Mouse (Mus musculus) E14TG2a.4 (cell line): ENCODE measurements around the gene Jarid2.
A peak's percentile ranks its signal among the peaks of the same experiment; 100 is the strongest.

Experiments
- H3K27me3 ChIP-seq: 2 replicates; pipeline ENCODE4 v1.6.1; 2014; ENCODE audit warnings: low read length, control low read depth; ENCODE audit not compliant: insufficient read depth
- H3K36me3 ChIP-seq: 2 replicates; pipeline ENCODE4 v1.6.1; 2014; ENCODE audit warnings: low read length, control low read depth; ENCODE audit not compliant: insufficient read depth
- H3K4me1 ChIP-seq: replicated peaks from 2 replicates; pipeline ENCODE4 v1.6.1; 2014; ENCODE audit warnings: low read depth, low read length, control low read depth
- H3K4me3 ChIP-seq: replicated peaks from 2 replicates; pipeline ENCODE4 v1.5.1; 2014; ENCODE audit warnings: mild to moderate bottlenecking, low read length
- H3K9me3 ChIP-seq: 2 replicates; pipeline ENCODE4 v1.6.1; 2014; ENCODE audit warnings: low read length, control low read depth
- CTCF ChIP-seq: conservative IDR thresholded peaks from 2 replicates; pipeline ENCODE4 v1.5.1; 2014; ENCODE audit warnings: low read length
- NANOG ChIP-seq: IDR thresholded peaks from 2 replicates; pipeline ENCODE4 v1.6.1; 2014; ENCODE audit warnings: borderline replicate concordance, low read length, mixed read lengths
- POU5F1 ChIP-seq: IDR thresholded peaks from 2 replicates; pipeline ENCODE4 v1.6.1; 2014; ENCODE audit warnings: low read length, borderline replicate concordance

Jarid2 gene

GRCm38 (mm10) chr13:44763068-44763467 is 33.8 kb downstream of the Jarid2 start:
- TF ChIP-seq POU5F1 (no peak), CTCF (no peak), NANOG (no peak)
- peaks cover 82% of the 10 kb centered on the region for H3K36me3 ChIP-seq
- H3K4me1 ChIP-seq: peaks cover 91% of the 10 kb centered on the region
- no peaks in the 10 kb centered on the region for H3K27me3 ChIP-seq
- peak overlapping the region; percentile 37 for H3K4me3 ChIP-seq
- no peaks in the 10 kb centered on the region for H3K9me3 ChIP-seq

GRCm38 (mm10) chr13:44767751-44768150 is 38.5 kb downstream of the Jarid2 start:
- H3K9me3 ChIP-seq: no peaks in the 10 kb centered on the region
- H3K4me1 ChIP-seq: peaks cover 89% of the 10 kb centered on the region
- H3K36me3 ChIP-seq: peaks cover 83% of the 10 kb centered on the region
- no peak overlapping the region for H3K4me3 ChIP-seq
- TF ChIP-seq NANOG (no peak), CTCF (no peak), POU5F1 (no peak)
- no peaks in the 10 kb centered on the region for H3K27me3 ChIP-seq

GRCm38 (mm10) chr13:44770808-44771605 is 41.7 kb downstream of the Jarid2 start:
- Histone ChIP-seq H3K27me3 (no peaks in the 10 kb centered on the region), H3K4me1 (peaks cover 88% of the 10 kb centered on the region), H3K4me3 (no peak overlapping the region), H3K36me3 (peaks cover 84% of the 10 kb centered on the region), H3K9me3 (no peaks in the 10 kb centered on the region)
- TF ChIP-seq CTCF (no peak), POU5F1 (no peak), NANOG (no peak)

GRCm38 (mm10) chr13:44772816-44773215 is 43.5 kb downstream of the Jarid2 start:
- H3K36me3 ChIP-seq: peaks cover 88% of the 10 kb centered on the region
- no peaks in the 10 kb centered on the region for H3K27me3 ChIP-seq
- no peak overlapping the region for H3K4me3 ChIP-seq
- TF ChIP-seq CTCF (no peak), NANOG (no peak), POU5F1 (no peak)
- no peaks in the 10 kb centered on the region for H3K9me3 ChIP-seq
- peaks cover 92% of the 10 kb centered on the region for H3K4me1 ChIP-seq

- H3K36me3 ChIP-seq: peaks cover 88% of the 10 kb centered on the region
- H3K9me3 ChIP-seq: no peaks in the 10 kb centered on the region
- H3K4me3 ChIP-seq: no peak overlapping the region
- no peaks in the 10 kb centered on the region for H3K27me3 ChIP-seq
- TF ChIP-seq CTCF (no peak), POU5F1 (no peak), NANOG (no peak)
- H3K4me1 ChIP-seq: peaks cover 91% of the 10 kb centered on the region
These were observed 45.1 kb downstream of the Jarid2 start for GRCm38 (mm10) chr13:44774351-44774750.

- H3K4me1 ChIP-seq: peaks cover 91% of the 10 kb centered on the region
- TF ChIP-seq NANOG (no peak), CTCF (no peak), POU5F1 (no peak)
- no peaks in the 10 kb centered on the region for H3K27me3 ChIP-seq
- H3K36me3 ChIP-seq: peaks cover 88% of the 10 kb centered on the region
- H3K9me3 ChIP-seq: no peaks in the 10 kb centered on the region
- no peak overlapping the region for H3K4me3 ChIP-seq
These were observed 46.1 kb downstream of the Jarid2 start for GRCm38 (mm10) chr13:44775396-44775795.

- Histone ChIP-seq H3K9me3 (no peaks in the 10 kb centered on the region), H3K4me3 (no peak overlapping the region), H3K36me3 (peaks cover 92% of the 10 kb centered on the region), H3K27me3 (no peaks in the 10 kb centered on the region), H3K4me1 (peaks cover 93% of the 10 kb centered on the region)
- no peak for TF ChIP-seq POU5F1
- TF ChIP-seq NANOG: no peak
- TF ChIP-seq CTCF: no peak
These were observed 51.2 kb downstream of the Jarid2 start for GRCm38 (mm10) chr13:44780506-44780905.

GRCm38 (mm10) chr13:44781126-44781525 is 51.9 kb downstream of the Jarid2 start:
- Histone ChIP-seq H3K4me3 (no peak overlapping the region), H3K27me3 (no peaks in the 10 kb centered on the region), H3K9me3 (no peaks in the 10 kb centered on the region), H3K36me3 (peaks cover 93% of the 10 kb centered on the region), H3K4me1 (peaks cover 93% of the 10 kb centered on the region)
- TF ChIP-seq POU5F1: no peak

- Histone ChIP-seq H3K36me3 (peaks cover 68% of the 10 kb centered on the region), H3K27me3 (no peaks in the 10 kb centered on the region), H3K4me1 (peaks cover 95% of the 10 kb centered on the region), H3K9me3 (no peaks in the 10 kb centered on the region), H3K4me3 (0 out of 2 replicates have a peak overlapping the region, but pooled peaks have one; percentile 11)
- no peak for TF ChIP-seq NANOG
- TF ChIP-seq POU5F1: no peak
- no peak for TF ChIP-seq CTCF
These were observed 55.3 kb downstream of the Jarid2 start for GRCm38 (mm10) chr13:44784551-44784950.
